Mouse (Mus musculus) limb, embryonic 13.5 days (tissue): ENCODE results near the gene Lrp5. TPM values are rescaled to one million over a fixed set of nuclear protein-coding genes. Genes with fewer than 3 reads are reported as not detected.
A peak's percentile ranks its signal among the peaks of the same experiment; 100 is the strongest.

Source experiments
- ATAC-seq: fragments of 200-750 bp; cut with Nextera tagmentation; 2 replicates; pipeline ENCODE4 v1.8.0; 2017; ENCODE audit warnings: low read depth, moderate number of reproducible peaks, moderate TSS enrichment; ENCODE audit not compliant: low FRiP score
- H3K27ac ChIP-seq: fragments of 300-500 bp; sonication (generic); 2 replicates; pipeline ENCODE4 v1.5.1; 2015; ENCODE audit warnings: inconsistent platforms, mild to moderate bottlenecking, moderate library complexity
- H3K27me3 ChIP-seq: fragments of 300-500 bp; sonication (generic); 2 replicates; pipeline ENCODE4 v1.6.1; 2015; ENCODE audit warnings: mild to moderate bottlenecking, inconsistent platforms
- H3K36me3 ChIP-seq: fragments of 300-500 bp; sonication (generic); 2 replicates; pipeline ENCODE4 v1.6.1; 2015; ENCODE audit warnings: inconsistent platforms, mild to moderate bottlenecking, moderate library complexity
- H3K4me1 ChIP-seq: fragments of 300-500 bp; sonication (generic); 2 replicates; pipeline ENCODE4 v1.6.1; 2015; ENCODE audit warnings: inconsistent platforms
- H3K4me2 ChIP-seq: fragments of 300-500 bp; sonication (generic); replicated peaks from 2 replicates; pipeline ENCODE4 v1.6.1; 2015; ENCODE audit warnings: inconsistent platforms, mild to moderate bottlenecking, moderate library complexity
- H3K4me3 ChIP-seq: fragments of 300-500 bp; sonication (generic); 2 replicates; pipeline ENCODE4 v1.5.1; 2015; ENCODE audit warnings: moderate library complexity, mild to moderate bottlenecking, inconsistent platforms
- H3K9ac ChIP-seq: fragments of 300-500 bp; sonication (generic); 2 replicates; pipeline ENCODE4 v1.6.1; 2015; ENCODE audit warnings: mild to moderate bottlenecking, inconsistent platforms
- H3K9me3 ChIP-seq: fragments of 300-500 bp; sonication (generic); 2 replicates; pipeline ENCODE4 v1.6.1; 2016; ENCODE audit warnings: inconsistent platforms
- WGBS: fragments of 180-500 bp; shearing (Covaris S2); methylation state at CpG from one replicate; pipeline ENCODE4 v1.1.7; 2015; 5-methylcytosine and 5-hydroxymethylcytosine counted together
- polyA plus RNA-seq: library from polyadenylated mRNA; unstranded; fragments of >200 nt; fragmentation: Nextera tagmentation; extraction: Ambion mirVana; gene quantifications from 2 replicates; pipeline ENCODE4 v1.2.1, GENCODE M21; 2015

Lrp5 gene
- polyA plus RNA-seq, 1 experiment from 2014 or later = 7.1 TPM

GRCm38 (mm10) chr19:3650448-3650847 lies 35.9 kb downstream of the Lrp5 start:
- Histone ChIP-seq H3K9me3 (peaks cover 10% of the 10 kb centered on the region), H3K4me3 (no peak overlapping the region), H3K36me3 (peaks cover 91% of the 10 kb centered on the region), H3K9ac (no peak overlapping the region), H3K27ac (no peak overlapping the region), H3K4me1 (no peaks in the 10 kb centered on the region), H3K27me3 (no peaks in the 10 kb centered on the region), H3K4me2 (no peak overlapping the region)
- ATAC-seq = no peak
- 95% methylated on average over 3 of the region's 3 CpGs for WGBS

GRCm38 (mm10) chr19:3648830-3649450 lies 37.4 kb downstream of the Lrp5 start:
- 68% methylated on average over 10 of the region's 11 CpGs for WGBS
- no peak overlapping the region for H3K4me2 ChIP-seq
- H3K36me3 ChIP-seq = peaks cover 93% of the 10 kb centered on the region
- H3K27ac ChIP-seq = no peak overlapping the region
- ATAC-seq = no peak
- H3K9ac ChIP-seq = no peak overlapping the region
- peaks cover 4% of the 10 kb centered on the region; the same call in 1 of the 2 replicates for H3K4me1 ChIP-seq
- no peaks in the 10 kb centered on the region for H3K27me3 ChIP-seq
- peaks cover 10% of the 10 kb centered on the region for H3K9me3 ChIP-seq
- no peak overlapping the region for H3K4me3 ChIP-seq

GRCm38 (mm10) chr19:3647999-3648398 lies 38.4 kb downstream of the Lrp5 start:
- WGBS = 93% methylated on average over 3 of the region's 3 CpGs
- no peaks in the 10 kb centered on the region for H3K27me3 ChIP-seq
- peaks cover 94% of the 10 kb centered on the region for H3K36me3 ChIP-seq
- no peak overlapping the region for H3K9ac ChIP-seq
- no peak overlapping the region for H3K27ac ChIP-seq
- H3K4me2 ChIP-seq = no peak overlapping the region
- peaks cover 13% of the 10 kb centered on the region for H3K4me1 ChIP-seq
- peaks cover 10% of the 10 kb centered on the region for H3K9me3 ChIP-seq
- H3K4me3 ChIP-seq = no peak overlapping the region
- ATAC-seq = no peak

GRCm38 (mm10) chr19:3645813-3646212 lies 40.6 kb downstream of the Lrp5 start:
- no peak overlapping the region for H3K4me3 ChIP-seq
- H3K27ac ChIP-seq = no peak overlapping the region
- peaks cover 83% of the 10 kb centered on the region for H3K36me3 ChIP-seq
- H3K27me3 ChIP-seq = no peaks in the 10 kb centered on the region
- no peaks in the 10 kb centered on the region for H3K9me3 ChIP-seq
- no peak overlapping the region for H3K9ac ChIP-seq
- no peak for ATAC-seq
- H3K4me2 ChIP-seq = no peak overlapping the region
- WGBS = 89% methylated on average over 3 of the region's 3 CpGs
- H3K4me1 ChIP-seq = peaks cover 35% of the 10 kb centered on the region

GRCm38 (mm10) chr19:3645318-3645717 lies 41.0 kb downstream of the Lrp5 start:
- WGBS = 92% methylated on average over 4 of the region's 4 CpGs
- H3K27me3 ChIP-seq = no peaks in the 10 kb centered on the region
- H3K4me2 ChIP-seq = no peak overlapping the region
- no peak for ATAC-seq
- no peak overlapping the region for H3K4me3 ChIP-seq
- no peak overlapping the region for H3K27ac ChIP-seq
- H3K4me1 ChIP-seq = peaks cover 40% of the 10 kb centered on the region
- H3K9me3 ChIP-seq = no peaks in the 10 kb centered on the region
- peaks cover 82% of the 10 kb centered on the region for H3K36me3 ChIP-seq
- H3K9ac ChIP-seq = no peak overlapping the region

- WGBS = 89% methylated on average over 7 of the region's 7 CpGs
- Histone ChIP-seq H3K4me3 (no peak overlapping the region), H3K36me3 (peaks cover 64% of the 10 kb centered on the region), H3K27ac (0 out of 2 replicates have a peak overlapping the region, but pooled peaks have one; percentile 78), H3K4me2 (no peak overlapping the region), H3K9me3 (no peaks in the 10 kb centered on the region), H3K9ac (no peak overlapping the region), H3K4me1 (peaks cover 80% of the 10 kb centered on the region), H3K27me3 (no peaks in the 10 kb centered on the region)
- ATAC-seq = no peak
Measured at GRCm38 (mm10) chr19:3639561-3639960, 46.8 kb downstream of the Lrp5 start.

- ATAC-seq = peak; percentile 22; the same call in 1 of the 2 replicates
- WGBS = 19% methylated on average over 8 of the region's 8 CpGs
- peaks cover 56% of the 10 kb centered on the region for H3K36me3 ChIP-seq
- H3K4me2 ChIP-seq = peak overlapping the region; percentile 11; the same call in 1 of the 2 replicates
- no peaks in the 10 kb centered on the region for H3K9me3 ChIP-seq
- peak overlapping the region; percentile 25; the same call in 1 of the 2 replicates for H3K9ac ChIP-seq
- no peaks in the 10 kb centered on the region for H3K27me3 ChIP-seq
- no peak overlapping the region for H3K4me3 ChIP-seq
- peak overlapping the region; percentile 78 for H3K27ac ChIP-seq
- H3K4me1 ChIP-seq = peaks cover 74% of the 10 kb centered on the region
Measured at GRCm38 (mm10) chr19:3638698-3639097, 47.7 kb downstream of the Lrp5 start.

- no peaks in the 10 kb centered on the region for H3K9me3 ChIP-seq
- 83% methylated on average over 7 of the region's 7 CpGs for WGBS
- ATAC-seq = no peak
- peaks cover 72% of the 10 kb centered on the region for H3K36me3 ChIP-seq
- H3K9ac ChIP-seq = no peak overlapping the region; the same call in 1 of the 2 replicates
- no peak overlapping the region for H3K4me2 ChIP-seq
- H3K4me1 ChIP-seq = peaks cover 8% of the 10 kb centered on the region
- H3K4me3 ChIP-seq = no peak overlapping the region
- H3K27ac ChIP-seq = no peak overlapping the region
- H3K27me3 ChIP-seq = no peaks in the 10 kb centered on the region
Measured at GRCm38 (mm10) chr19:3632018-3632417, 54.3 kb downstream of the Lrp5 start.

GRCm38 (mm10) chr19:3631431-3631830 lies 54.9 kb downstream of the Lrp5 start:
- no peak overlapping the region for H3K9ac ChIP-seq
- H3K36me3 ChIP-seq = peaks cover 75% of the 10 kb centered on the region
- no peaks in the 10 kb centered on the region for H3K9me3 ChIP-seq
- 92% methylated on average over 5 of the region's 5 CpGs for WGBS
- H3K27ac ChIP-seq = no peak overlapping the region
- 0 out of 2 replicates have a peak, but pooled peaks cover 7% of the 10 kb centered on the region for H3K4me1 ChIP-seq
- ATAC-seq = no peak
- H3K27me3 ChIP-seq = no peaks in the 10 kb centered on the region
- no peak overlapping the region for H3K4me3 ChIP-seq
- no peak overlapping the region for H3K4me2 ChIP-seq

- peaks cover 81% of the 10 kb centered on the region for H3K36me3 ChIP-seq
- 65% methylated on average over 5 of the region's 5 CpGs for WGBS
- 0 out of 2 replicates have a peak, but pooled peaks cover 6% of the 10 kb centered on the region for H3K4me1 ChIP-seq
- no peaks in the 10 kb centered on the region for H3K27me3 ChIP-seq
- no peak overlapping the region for H3K4me3 ChIP-seq
- H3K9ac ChIP-seq = no peak overlapping the region
- H3K4me2 ChIP-seq = no peak overlapping the region
- ATAC-seq = no peak
- no peaks in the 10 kb centered on the region for H3K9me3 ChIP-seq
- no peak overlapping the region for H3K27ac ChIP-seq
Measured at GRCm38 (mm10) chr19:3630486-3630885, 55.9 kb downstream of the Lrp5 start.

GRCm38 (mm10) chr19:3630027-3630426 lies 56.3 kb downstream of the Lrp5 start:
- ATAC-seq = no peak
- Histone ChIP-seq H3K4me2 (no peak overlapping the region), H3K27ac (no peak overlapping the region), H3K4me1 (0 out of 2 replicates have a peak, but pooled peaks cover 2% of the 10 kb centered on the region), H3K9ac (no peak overlapping the region), H3K4me3 (no peak overlapping the region), H3K9me3 (no peaks in the 10 kb centered on the region), H3K36me3 (peaks cover 82% of the 10 kb centered on the region), H3K27me3 (no peaks in the 10 kb centered on the region)
- WGBS = 92% methylated on average over 20 of the region's 20 CpGs

- 93% methylated on average over 8 of the region's 8 CpGs for WGBS
- Histone ChIP-seq H3K4me1 (no peaks in the 10 kb centered on the region), H3K27me3 (no peaks in the 10 kb centered on the region), H3K27ac (no peak overlapping the region), H3K4me2 (no peak overlapping the region), H3K9ac (no peak overlapping the region), H3K9me3 (no peaks in the 10 kb centered on the region), H3K36me3 (peaks cover 93% of the 10 kb centered on the region), H3K4me3 (no peak overlapping the region)
- no peak for ATAC-seq
Measured at GRCm38 (mm10) chr19:3628223-3628622, 58.1 kb downstream of the Lrp5 start.

GRCm38 (mm10) chr19:3625111-3625510 lies 61.3 kb downstream of the Lrp5 start:
- Histone ChIP-seq H3K27me3 (no peaks in the 10 kb centered on the region), H3K4me2 (no peak overlapping the region), H3K4me3 (no peak overlapping the region), H3K36me3 (peaks cover 98% of the 10 kb centered on the region), H3K4me1 (no peaks in the 10 kb centered on the region), H3K9me3 (peaks cover 2% of the 10 kb centered on the region), H3K9ac (no peak overlapping the region), H3K27ac (no peak overlapping the region)
- 81% methylated on average over 7 of the region's 7 CpGs for WGBS
- ATAC-seq = no peak
